21 mouse cellular contexts compared by ENCODE assay signal in the genomic region with DNA sequence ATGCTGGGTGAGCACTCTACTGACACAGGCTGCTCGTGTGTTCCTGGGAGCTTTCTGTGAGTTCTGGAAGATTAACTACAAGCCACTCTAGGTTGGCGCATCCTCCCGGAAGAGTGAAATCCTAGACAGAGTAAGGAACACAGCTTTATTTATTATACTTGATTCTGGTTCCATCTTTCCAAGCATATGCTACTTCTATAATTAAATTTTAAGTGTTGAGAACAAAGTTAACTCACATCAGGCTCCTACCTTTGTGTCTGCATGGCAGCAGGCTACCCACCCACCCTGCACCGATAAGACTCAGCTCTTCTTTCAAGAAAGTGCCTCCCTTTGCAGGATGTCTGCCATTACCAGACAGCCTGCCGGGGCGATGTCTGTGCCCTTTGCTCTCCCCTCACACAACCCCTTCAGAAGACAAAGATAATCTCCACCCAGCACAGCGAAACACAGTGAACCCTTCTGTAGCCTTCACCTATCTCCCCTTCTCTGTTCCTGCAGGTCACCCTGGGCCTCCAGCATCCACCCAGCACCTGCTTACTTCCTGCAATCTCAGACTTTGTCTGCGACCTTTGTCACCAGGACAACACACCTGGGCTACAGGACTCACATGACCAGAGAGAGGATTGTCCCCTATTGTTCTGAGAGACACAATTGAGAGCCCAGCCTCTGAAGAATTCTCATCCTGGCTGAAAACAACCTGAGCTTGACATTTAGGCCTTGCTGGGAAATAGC. TPM values are rescaled to one million over a fixed set of nuclear protein-coding genes. Genes with fewer than 3 reads are reported as not detected.
A peak's percentile ranks its signal among the peaks of the same experiment; 100 is the strongest.
DNase-seq lines count a peak whose midpoint lies in the region; TF ChIP-seq lines count a peak whose summit lies in the region.
"Had no signal": no experiment of that assay in that cellular context is flagged by ENCODE, and none has a peak within 500 bp of the region (broad histone marks: within the 10 kb centered on the region; RNA-seq: fewer than 3 reads in every experiment).

No protein-coding gene starts in this region.

- intact Hi-C loops in heart, postnatal 14 days (cut with DNase I), result no loop called here

- H3K4me1 ChIP-seq in cerebellum, adult 2 months (ENCODE audit: control insufficient read depth, insufficient read depth, low read length), result peaks cover 53% of the 10 kb centered on the region
- peaks cover 11% of the 10 kb centered on the region; the same call in 1 of the 2 replicates for H3K4me1 ChIP-seq in embryonic facial prominence, embryonic 10.5 days
- H3K4me1 ChIP-seq: hindbrain, embryonic 15.5 days had no signal

- H3K9me3 ChIP-seq in embryonic facial prominence, embryonic 10.5 days, result no peaks in the 10 kb centered on the region
- H3K9me3 ChIP-seq: embryonic facial prominence, embryonic 15.5 days; heart, embryonic 12.5 days; hindbrain, embryonic 15.5 days; neural tube, embryonic 15.5 days had no signal

- TF ChIP-seq POLR2A in cerebellum, adult 2 months (IDR thresholded peaks at IDR 0.05; ENCODE audit: borderline replicate concordance, insufficient read depth, low read length), result no peak

- TF ChIP-seq CTCF in cerebellum, adult 2 months (IDR thresholded peaks at IDR 0.05; ENCODE audit: borderline replicate concordance, insufficient read depth, low read depth, low read length), result no peak

- 0 out of 2 replicates have a peak overlapping the region, but pooled peaks have one; percentile 26 for H3K27ac ChIP-seq in cerebellum, adult 2 months (ENCODE audit: insufficient read depth, low read length)
- H3K27ac ChIP-seq in embryonic facial prominence, embryonic 10.5 days (replicated peaks), result 0 out of 2 replicates have a peak overlapping the region, but pooled peaks have one; percentile 14
- H3K27ac ChIP-seq: embryonic facial prominence, embryonic 15.5 days; gastrocnemius, adult 2 months; hindbrain, embryonic 15.5 days; layer of hippocampus, adult 2 months; neural tube, embryonic 15.5 days had no signal

- 88% methylated on average over 8 of the region's 8 CpGs for WGBS in cerebellum, adult 2 months
- 78% methylated on average over 8 of the region's 8 CpGs for WGBS in embryonic facial prominence, embryonic 10.5 days

- H3K27me3 ChIP-seq in cerebellum, adult 2 months (ENCODE audit: control insufficient read depth, insufficient read depth, low read length), result no peaks in the 10 kb centered on the region
- H3K27me3 ChIP-seq in embryonic facial prominence, embryonic 10.5 days (replicated peaks; ENCODE audit: low read depth, poor library complexity, severe bottlenecking), result no peaks in the 10 kb centered on the region
- H3K27me3 ChIP-seq: embryonic facial prominence, embryonic 15.5 days; heart, embryonic 12.5 days; hindbrain, embryonic 15.5 days; neural tube, embryonic 15.5 days had no signal

- peaks cover 34% of the 10 kb centered on the region for H3K36me3 ChIP-seq in embryonic facial prominence, embryonic 10.5 days (replicated peaks)

- no peak overlapping the region for H3K4me3 ChIP-seq in cerebellum, adult 2 months (replicated peaks; ENCODE audit: insufficient read depth, low read depth, low read length)
- no peak overlapping the region for H3K4me3 ChIP-seq in embryonic facial prominence, embryonic 10.5 days
- H3K4me3 ChIP-seq: embryonic facial prominence, embryonic 15.5 days; gastrocnemius, adult 2 months; heart, embryonic 12.5 days; hindbrain, embryonic 15.5 days; layer of hippocampus, adult 2 months; neural tube, embryonic 15.5 days had no signal

- DNase-seq in cerebellum, adult 2 months, result no peak
- DNase-seq in cerebellum, adult 9-10 months, result no peak
- peak; percentile 42 for DNase-seq in layer of hippocampus, adult 9-11 months
- no peak for DNase-seq in layer of hippocampus, adult 8-10 months (ENCODE audit: low spot score in 2 of 2)
- DNase-seq in embryonic facial prominence, embryonic 10.5 days (ENCODE audit: low spot score), result no peak
- DNase-seq in telencephalon, adult 2 months (ENCODE audit: low read depth, low spot score), result peak; percentile 58
- DNase-seq in thymus, postnatal 0 days (ENCODE audit: low spot score), result no peak
- no peak for DNase-seq in heart, postnatal 14 days
- DNase-seq: forebrain, postnatal 0 days; gastrocnemius, adult 2 months; heart, adult 11 months; heart, postnatal 36 days; kidney, adult 2 months; lung, embryonic 14.5 days; lung, postnatal 36 days had no signal

RNA-seq across cellular contexts. Expression of a gene that starts 26.2 kb away (rescaled TPM):
- 246 and 256 TPM in 2 replicates for polyA plus RNA-seq in cerebellum, adult 2 months (2012; rRNA removed)
- total RNA-seq in layer of hippocampus, adult 8-10 months (2022), result 100 to 1,000 TPM; 201 to 224 (median 209) TPM
- 32.8 and 39.8 TPM in 2 replicates for polyA plus RNA-seq in embryonic facial prominence, embryonic 10.5 days (2016; fragmentation: Nextera tagmentation; extraction: Ambion mirVana)
- 139 and 152 TPM in 2 replicates for polyA plus RNA-seq in thymus, postnatal 0 days (2015; fragmentation: Nextera tagmentation; extraction: Ambion mirVana)
- total RNA-seq in heart, postnatal 14 days (2021), result 100 to 1,000 TPM; 246 to 265 TPM
- total RNA-seq: MEL had no signal

Comparison
In these comparisons a context has a peak if more than half of its experiments do, and no peak if none do; other contexts are left out.
1. DNase-seq: peak in layer of hippocampus, adult 9-11 months (single experiment) and telencephalon, adult 2 months (single experiment); none in cerebellum, adult 2 months (0 of 2), cerebellum, adult 9-10 months (single experiment), layer of hippocampus, adult 8-10 months (0 of 2), embryonic facial prominence, embryonic 10.5 days (single experiment), thymus, postnatal 0 days (single experiment) and heart, postnatal 14 days (0 of 2).